Mouse (Mus musculus) left cerebral cortex, adult 2 months (tissue): ENCODE measurements around the gene Per2. TPM values are rescaled to one million over a fixed set of nuclear protein-coding genes. Genes with fewer than 3 reads are reported as not detected.
"Not testable (repeated sequence)": the region's sequence is repeated elsewhere in the genome, so short reads cannot be mapped to it uniquely, and the experiment has no call there.

Source experiments
- DNase-seq, 2 experiments: peaks; one replicate each; pipeline ENCODE4 v3.0.0; 2021 to 2022; ENCODE audit warnings: low spot score in 2 of 2, mixed read lengths in 1 of 2; ENCODE audit errors: extremely low spot score in 1 of 2
- H3K27ac ChIP-seq: fragments of 200-600 bp; 2 replicates; pipeline ENCODE4 v1.8.1; 2022
- H3K4me3 ChIP-seq: fragments of 200-600 bp; 2 replicates; pipeline ENCODE4 v1.8.1; 2022
- CTCF ChIP-seq: fragments of 200-600 bp; IDR thresholded peaks from 2 replicates; pipeline ENCODE4 v1.8.1; 2022; ENCODE audit warnings: antibody characterized with exemption, mild to moderate bottlenecking, moderate library complexity
- intact Hi-C: fragments of 180-260 bp; cut with DNase I; formaldehyde crosslinking; loops from one replicate; pipeline ENCODE4 v1.15.1; 2025
- total RNA-seq, 2 experiments: library from RNA; stranded (reverse); gene quantifications; 2 replicates each; pipeline ENCODE4 v1.2.3; 2021

The Per2 gene
- total RNA-seq, 2 experiments from 2014 or later = 24.8 to 54.6 TPM

- peak; percentile 69 to 83 for DNase-seq
- no peak overlapping the region for H3K4me3 ChIP-seq
- no peak overlapping the region for H3K27ac ChIP-seq
- intact Hi-C loops = loop anchor here (1.0 to 5.0 kb wide), 2 partner anchors 55 to 556 kb away; no protein-coding TSS in a partner anchor
- TF ChIP-seq CTCF = peak; percentile 84
Measured at GRCm38 (mm10) chr1:91483304-91484010, 24.3 kb upstream of the Per2 start.

- intact Hi-C loops = loop anchor here (1.0 to 5.0 kb wide), 2 partner anchors 54 to 555 kb away; no protein-coding TSS in a partner anchor
- no peak overlapping the region for H3K4me3 ChIP-seq
- no peak for DNase-seq
- no peak for TF ChIP-seq CTCF
- H3K27ac ChIP-seq = no peak overlapping the region
Measured at GRCm38 (mm10) chr1:91482616-91483211, 23.6 kb upstream of the Per2 start.

- TF ChIP-seq CTCF = peak; percentile 6
- intact Hi-C loops = no loop called here
- no peak for DNase-seq
- no peak overlapping the region for H3K27ac ChIP-seq
- H3K4me3 ChIP-seq = no peak overlapping the region
Measured at GRCm38 (mm10) chr1:91478958-91479357, 19.8 kb upstream of the Per2 start.

GRCm38 (mm10) chr1:91478145-91478544 lies 19.0 kb upstream of the Per2 start:
- H3K27ac ChIP-seq, H3K4me3 ChIP-seq, intact Hi-C loops, DNase-seq: not testable (repeated sequence)

GRCm38 (mm10) chr1:91469888-91470419 lies 10.8 kb upstream of the Per2 start:
- DNase-seq = no peak
- no peak for TF ChIP-seq CTCF
- Histone ChIP-seq H3K4me3 (no peak overlapping the region), H3K27ac (no peak overlapping the region)
- intact Hi-C loops = no loop called here

GRCm38 (mm10) chr1:91466186-91466585 lies 7.1 kb upstream of the Per2 start:
- no peak for DNase-seq
- no peak for TF ChIP-seq CTCF
- H3K4me3 ChIP-seq = no peak overlapping the region
- H3K27ac ChIP-seq = no peak overlapping the region
- intact Hi-C loops = no loop called here

- Histone ChIP-seq H3K4me3 (no peak overlapping the region), H3K27ac (no peak overlapping the region)
- TF ChIP-seq CTCF = no peak
- no peak for DNase-seq
- intact Hi-C loops = no loop called here
Measured at GRCm38 (mm10) chr1:91465244-91465643, 6.1 kb upstream of the Per2 start.

- DNase-seq = no peak
- intact Hi-C loops = no loop called here
- Histone ChIP-seq H3K4me3 (no peak overlapping the region), H3K27ac (no peak overlapping the region)
- TF ChIP-seq CTCF = no peak
Measured at GRCm38 (mm10) chr1:91464436-91464835, 5.3 kb upstream of the Per2 start.

- intact Hi-C loops = no loop called here
- TF ChIP-seq CTCF = no peak
- Histone ChIP-seq H3K27ac (no peak overlapping the region), H3K4me3 (no peak overlapping the region)
- DNase-seq = no peak
Measured at GRCm38 (mm10) chr1:91463336-91463995, 4.3 kb upstream of the Per2 start.

- TF ChIP-seq CTCF = no peak; the same call in 1 of the 2 replicates
- H3K4me3 ChIP-seq = no peak overlapping the region
- no peak for DNase-seq
- H3K27ac ChIP-seq = no peak overlapping the region
- intact Hi-C loops = no loop called here
Measured at GRCm38 (mm10) chr1:91460564-91460963, 1.4 kb upstream of the Per2 start.

- Histone ChIP-seq H3K27ac (peak overlapping the region; percentile 50), H3K4me3 (peak overlapping the region; percentile 96)
- intact Hi-C loops = no loop called here
- DNase-seq = no peak
- TF ChIP-seq CTCF = no peak
Measured at GRCm38 (mm10) chr1:91460069-91460468, 945 bp upstream of the Per2 start.

- Histone ChIP-seq H3K27ac (peak overlapping the region; percentile 96), H3K4me3 (peak overlapping the region; percentile 96)
- no peak for TF ChIP-seq CTCF
- peak; percentile 59 to 70 for DNase-seq
- intact Hi-C loops = loop anchor here (10.0 kb wide), 1 partner anchor 254 kb away; no protein-coding TSS in a partner anchor
Measured at GRCm38 (mm10) chr1:91458223-91458861, 782 bp downstream of the Per2 start.
